Comparison of ENCODE assay signal across 8 mouse cellular contexts in the genomic region with DNA sequence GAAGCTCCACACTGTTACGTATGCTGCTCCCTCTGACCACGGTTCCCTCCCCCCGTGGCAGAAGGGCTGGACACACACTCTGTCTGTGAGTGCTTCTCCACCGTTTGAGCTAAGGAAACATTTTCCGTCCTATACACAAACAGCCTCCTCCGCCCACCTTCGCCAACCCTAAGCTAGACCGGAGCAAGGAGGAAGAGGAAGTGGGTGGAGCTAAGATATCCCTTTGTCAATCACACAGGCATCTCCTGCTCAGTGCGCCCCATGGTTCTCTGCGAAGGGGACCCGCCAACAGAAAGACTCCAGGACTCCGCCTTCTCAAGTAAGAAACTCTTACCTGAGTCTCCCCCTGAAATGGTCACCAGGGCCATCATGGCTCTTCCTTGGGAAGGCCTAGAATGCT.
DNase-seq lines count a peak whose midpoint lies in the region; ATAC-seq and TF ChIP-seq lines count a peak whose summit lies in the region.

No protein-coding gene starts in this region.

- no peaks in the 10 kb centered on the region for H3K27me3 ChIP-seq in heart, postnatal 0 days (ENCODE audit: control insufficient read depth, insufficient read depth, low read length)
- H3K27me3 ChIP-seq in testis, adult 2 months (ENCODE audit: control insufficient read depth, insufficient read depth, low read length) = no peaks in the 10 kb centered on the region
- no peaks in the 10 kb centered on the region for H3K27me3 ChIP-seq in intestine, embryonic 16.5 days (replicated peaks; ENCODE audit: control insufficient read depth, insufficient read depth, low read length)

- no peak overlapping the region for H3K27ac ChIP-seq in heart, postnatal 0 days (ENCODE audit: low read depth)
- H3K27ac ChIP-seq in testis, adult 2 months (ENCODE audit: control insufficient read depth, insufficient read depth, low read depth, low read length) = no peak overlapping the region
- H3K27ac ChIP-seq in intestine, embryonic 16.5 days (ENCODE audit: low read length) = no peak overlapping the region

- DNase-seq in heart, postnatal 0 days (ENCODE audit: low spot score) = no peak
- no peak for DNase-seq in heart, postnatal 10 days
- DNase-seq in testis, postnatal 10 days (ENCODE audit: low spot score) = no peak
- no peak for DNase-seq in layer of hippocampus, adult 9-10 months (ENCODE audit: low spot score)
- DNase-seq in kidney, adult 8-10 months = no peak

- no peak overlapping the region for H3K4me3 ChIP-seq in heart, postnatal 0 days (ENCODE audit: low read depth, low read length)
- H3K4me3 ChIP-seq in testis, adult 2 months (ENCODE audit: control insufficient read depth, low read depth, low read length) = peak overlapping the region; percentile 27; the same call in 1 of the 2 replicates
- no peak overlapping the region for H3K4me3 ChIP-seq in intestine, embryonic 16.5 days (ENCODE audit: low read length)

- no peaks in the 10 kb centered on the region for H3K36me3 ChIP-seq in heart, postnatal 0 days (replicated peaks; ENCODE audit: control insufficient read depth, insufficient read depth, low read length)
- no peaks in the 10 kb centered on the region for H3K36me3 ChIP-seq in testis, adult 2 months (ENCODE audit: control insufficient read depth, insufficient read depth, low read length)
- no peaks in the 10 kb centered on the region for H3K36me3 ChIP-seq in intestine, embryonic 16.5 days (ENCODE audit: control insufficient read depth, insufficient read depth, low read length)

- TF ChIP-seq EP300 in heart, postnatal 0 days (IDR thresholded peaks at IDR 0.05; ENCODE audit: low read depth) = no peak

- 49% methylated on average over 12 of the region's 12 CpGs for WGBS in heart, postnatal 0 days
- 69% methylated on average over 12 of the region's 12 CpGs for WGBS in intestine, embryonic 16.5 days

- H3K4me1 ChIP-seq in heart, postnatal 0 days (ENCODE audit: control insufficient read depth, insufficient read depth) = no peaks in the 10 kb centered on the region
- H3K4me1 ChIP-seq in testis, adult 2 months (ENCODE audit: control insufficient read depth, insufficient read depth, low read length) = peaks cover 4% of the 10 kb centered on the region
- H3K4me1 ChIP-seq in intestine, embryonic 16.5 days (ENCODE audit: control insufficient read depth, insufficient read depth, low read length) = peaks cover 12% of the 10 kb centered on the region

- TF ChIP-seq CTCF in heart, postnatal 0 days (IDR thresholded peaks at IDR 0.05; ENCODE audit: low read depth) = no peak
- TF ChIP-seq CTCF in testis, adult 2 months (IDR thresholded peaks at IDR 0.05; ENCODE audit: control insufficient read depth, insufficient read depth, insufficient replicate concordance, low read depth, low read length) = no peak

- no peak for ATAC-seq in heart, postnatal 0 days (ENCODE audit: insufficient read depth, low read depth)
- ATAC-seq in megakaryocyte, adult 5-6 weeks (ENCODE audit: poor library complexity, severe bottlenecking) = peak; percentile 64
- ATAC-seq in intestine, embryonic 16.5 days = no peak

- intact Hi-C loops in heart, postnatal 10 days (cut with DNase I) = no loop called here

- H3K9ac ChIP-seq in heart, postnatal 0 days (replicated peaks; ENCODE audit: low read depth, low read length) = no peak overlapping the region
- H3K9ac ChIP-seq in intestine, embryonic 16.5 days (ENCODE audit: low read depth, low read length) = no peak overlapping the region

- no peaks in the 10 kb centered on the region for H3K9me3 ChIP-seq in heart, postnatal 0 days (replicated peaks; ENCODE audit: control insufficient read depth, low read length)
- H3K9me3 ChIP-seq in intestine, embryonic 16.5 days (ENCODE audit: control insufficient read depth, low read length) = no peaks in the 10 kb centered on the region

- no peak for TF ChIP-seq POLR2A in testis, adult 2 months (IDR thresholded peaks at IDR 0.05; ENCODE audit: control insufficient read depth, low read depth, low read length)

- peak overlapping the region; percentile 13; the same call in 1 of the 2 replicates for H3K4me2 ChIP-seq in heart, postnatal 0 days (ENCODE audit: low read depth, low read length)
- no peak overlapping the region for H3K4me2 ChIP-seq in intestine, embryonic 16.5 days (ENCODE audit: low read depth, low read length)
